Mouse (Mus musculus): ENCODE results near the gene Anks6. TPM values are rescaled to one million over a fixed set of nuclear protein-coding genes. Genes with fewer than 3 reads are reported as not detected.

Anks6 gene
- total RNA-seq, 2 experiments from 2014 or later, result 2.9 to 3.0 TPM

- no peak for DNase-seq
- intact Hi-C loops (cut with DNase I; ENCODE audit: low total_unique reads), result no loop called here
Measured at GRCm38 (mm10) chr4:47049216-47049615, 8.0 kb downstream of the Anks6 start.

- no peak for DNase-seq
- intact Hi-C loops (cut with DNase I; ENCODE audit: low total_unique reads), result no loop called here
Measured at GRCm38 (mm10) chr4:47047765-47048164, 9.5 kb downstream of the Anks6 start.

GRCm38 (mm10) chr4:47046974-47047373, 10.3 kb downstream of the Anks6 start:
- intact Hi-C loops (cut with DNase I; ENCODE audit: low total_unique reads), result no loop called here
- DNase-seq, result no peak

- DNase-seq, result no peak
- intact Hi-C loops (cut with DNase I; ENCODE audit: low total_unique reads), result no loop called here
Measured at GRCm38 (mm10) chr4:47043866-47044265, 13.4 kb downstream of the Anks6 start.

GRCm38 (mm10) chr4:47039586-47039985, 17.6 kb downstream of the Anks6 start:
- DNase-seq, result no peak
- intact Hi-C loops (cut with DNase I; ENCODE audit: low total_unique reads), result loop anchor here (5.0 to 10.0 kb wide), 2 partner anchors 347 to 435 kb away; partner anchors contain the start of gene Coro2a

GRCm38 (mm10) chr4:47037321-47037657, 19.9 kb downstream of the Anks6 start:
- peak; percentile 73 for DNase-seq
- intact Hi-C loops (cut with DNase I; ENCODE audit: low total_unique reads), result loop anchor here (5.0 to 10.0 kb wide), 2 partner anchors 345 to 432 kb away; partner anchors contain the start of gene Coro2a

GRCm38 (mm10) chr4:47036486-47037320, 20.5 kb downstream of the Anks6 start:
- DNase-seq, result peak; percentile 38
- intact Hi-C loops (cut with DNase I; ENCODE audit: low total_unique reads), result loop anchor here (5.0 to 10.0 kb wide), 2 partner anchors 344 to 432 kb away; partner anchors contain the start of gene Coro2a

GRCm38 (mm10) chr4:47035536-47035935, 21.7 kb downstream of the Anks6 start:
- intact Hi-C loops (cut with DNase I; ENCODE audit: low total_unique reads), result loop anchor here (5.0 to 10.0 kb wide), 2 partner anchors 343 to 431 kb away; partner anchors contain the start of gene Coro2a
- DNase-seq, result no peak

GRCm38 (mm10) chr4:47032171-47032570, 25.1 kb downstream of the Anks6 start:
- DNase-seq, result no peak
- intact Hi-C loops (cut with DNase I; ENCODE audit: low total_unique reads), result loop anchor here (10.0 kb wide), 1 partner anchor 427 kb away; the partner anchor contains the start of gene Coro2a

GRCm38 (mm10) chr4:47028791-47029190, 28.4 kb downstream of the Anks6 start:
- DNase-seq, result no peak
- intact Hi-C loops (cut with DNase I; ENCODE audit: low total_unique reads), result no loop called here

- intact Hi-C loops (cut with DNase I; ENCODE audit: low total_unique reads), result loop anchor here (5.0 kb wide), 1 partner anchor 332 kb away; no protein-coding TSS in a partner anchor
- DNase-seq, result no peak
Measured at GRCm38 (mm10) chr4:47023949-47024348, 33.3 kb downstream of the Anks6 start.

- no peak for DNase-seq
- intact Hi-C loops (cut with DNase I; ENCODE audit: low total_unique reads), result loop anchor here (5.0 kb wide), 1 partner anchor 331 kb away; no protein-coding TSS in a partner anchor
Measured at GRCm38 (mm10) chr4:47022804-47023603, 34.2 kb downstream of the Anks6 start.

- intact Hi-C loops (cut with DNase I; ENCODE audit: low total_unique reads), result loop anchor here (5.0 kb wide), 1 partner anchor 328 kb away; no protein-coding TSS in a partner anchor
- peak; percentile 53 for DNase-seq
Measured at GRCm38 (mm10) chr4:47020563-47020962, 36.7 kb downstream of the Anks6 start.

- no peak for DNase-seq
- intact Hi-C loops (cut with DNase I; ENCODE audit: low total_unique reads), result no loop called here
Measured at GRCm38 (mm10) chr4:47015156-47015555, 42.1 kb downstream of the Anks6 start.

GRCm38 (mm10) chr4:47012476-47012875, 44.8 kb downstream of the Anks6 start:
- DNase-seq, result no peak
- intact Hi-C loops (cut with DNase I; ENCODE audit: low total_unique reads), result no loop called here

GRCm38 (mm10) chr4:47010400-47011231, 46.6 kb downstream of the Anks6 start:
- intact Hi-C loops (cut with DNase I; ENCODE audit: low total_unique reads), result no loop called here
- DNase-seq, result no peak

GRCm38 (mm10) chr4:47000626-47001395, 56.4 kb downstream of the Anks6 start:
- no peak for DNase-seq
- intact Hi-C loops (cut with DNase I; ENCODE audit: low total_unique reads), result no loop called here

GRCm38 (mm10) chr4:46997969-46998368, 59.3 kb downstream of the Anks6 start:
- intact Hi-C loops (cut with DNase I; ENCODE audit: low total_unique reads), result no loop called here
- no peak for DNase-seq
